Mouse (Mus musculus) myocyte (in vitro differentiated cells): ENCODE measurements around the gene Ndufaf7. TPM values are rescaled to one million over a fixed set of nuclear protein-coding genes. Genes with fewer than 3 reads are reported as not detected.
A peak's percentile ranks its signal among the peaks of the same experiment; 100 is the strongest.

ENCODE experiments used
- H3K27me3 ChIP-seq: one replicate; pipeline ENCODE4 v1.6.1; 2011; ENCODE audit not compliant: control insufficient read depth, insufficient read depth, insufficient read length
- H3K36me3 ChIP-seq: one replicate; pipeline ENCODE4 v1.6.1; 2011; ENCODE audit not compliant: control insufficient read depth, insufficient read depth
- H3K4me2 ChIP-seq: one replicate; pipeline ENCODE4 v1.6.1; 2011; ENCODE audit warnings: low read depth, control low read depth
- H3K4me3 ChIP-seq: one replicate; pipeline ENCODE4 v1.5.1; 2011; ENCODE audit warnings: mild to moderate bottlenecking, control low read depth, moderate library complexity
- H3K79me2 ChIP-seq: one replicate; pipeline ENCODE4 v1.6.1; 2011; ENCODE audit not compliant: control insufficient read depth, insufficient read depth
- H3ac ChIP-seq: one replicate; pipeline ENCODE4 v1.6.1; 2011; ENCODE audit not compliant: control insufficient read depth, insufficient read length
- CEBPB ChIP-seq: IDR thresholded peaks from 2 replicates; pipeline ENCODE4 v1.6.1; 2011; ENCODE audit warnings: mild to moderate bottlenecking, moderate library complexity; ENCODE audit not compliant: poor library complexity, insufficient read depth, severe bottlenecking
- E2F4 ChIP-seq: IDR thresholded peaks from one replicate; pipeline ENCODE4 v1.6.1; 2011; ENCODE audit warnings: mild to moderate bottlenecking, control low read depth, moderate library complexity; ENCODE audit not compliant: insufficient read depth
- MAX ChIP-seq: IDR thresholded peaks from one replicate; pipeline ENCODE4 v1.6.1; 2011; ENCODE audit warnings: low read depth, mild to moderate bottlenecking, control low read depth
- MYOD1 ChIP-seq, 3 experiments: IDR thresholded peaks; one replicate each; pipeline ENCODE4 v1.6.1; 2011; ENCODE audit warnings: control low read depth in 2 of 3, low read depth in 2 of 3, mild to moderate bottlenecking in 2 of 3, moderate library complexity in 1 of 3; ENCODE audit not compliant: insufficient read length in 2 of 3, control insufficient read depth in 1 of 3
- MYOG ChIP-seq, 3 experiments: IDR thresholded peaks; one replicate each; pipeline ENCODE4 v1.6.1; 2011; ENCODE audit warnings: control low read depth in 2 of 3, low read depth in 2 of 3, mild to moderate bottlenecking in 2 of 3; ENCODE audit not compliant: insufficient read length in 2 of 3, control insufficient read depth in 1 of 3, insufficient read depth in 1 of 3
- POLR2A ChIP-seq: IDR thresholded peaks from one replicate; pipeline ENCODE4 v1.6.1; 2011; ENCODE audit warnings: low read depth, mild to moderate bottlenecking, control low read depth, moderate library complexity; ENCODE audit not compliant: insufficient read length
- POLR2AphosphoS2 ChIP-seq: IDR thresholded peaks from one replicate; pipeline ENCODE4 v1.6.1; 2011; ENCODE audit warnings: low read depth, control low read depth; ENCODE audit not compliant: insufficient read length
- REST ChIP-seq: IDR thresholded peaks from one replicate; pipeline ENCODE4 v1.6.1; 2011; ENCODE audit warnings: mild to moderate bottlenecking, control low read depth, moderate library complexity; ENCODE audit not compliant: insufficient read depth, insufficient read length
- SRF ChIP-seq: IDR thresholded peaks from one replicate; pipeline ENCODE4 v1.6.1; 2011; ENCODE audit warnings: low read depth; ENCODE audit not compliant: control insufficient read depth, insufficient read length
- TCF12 ChIP-seq: IDR thresholded peaks from one replicate; pipeline ENCODE4 v1.6.1; 2011; ENCODE audit warnings: mild to moderate bottlenecking, control low read depth; ENCODE audit not compliant: poor library complexity, insufficient read depth, severe bottlenecking
- TCF3 ChIP-seq: IDR thresholded peaks from one replicate; pipeline ENCODE4 v1.6.1; 2011; ENCODE audit warnings: low read depth, control low read depth; ENCODE audit not compliant: insufficient read length
- USF1 ChIP-seq: IDR thresholded peaks from one replicate; pipeline ENCODE4 v1.6.1; 2011; ENCODE audit warnings: low read depth, mild to moderate bottlenecking, control low read depth, moderate library complexity
- polyA plus RNA-seq: library from polyadenylated mRNA; unstranded; fragments of >200 nt; fragmentation: generic; extraction: Trizol; gene quantifications from one replicate; pipeline ENCODE4 v1.2.1, GENCODE M21; 2012; ENCODE audit warnings: missing spikeins

Gene Ndufaf7
- polyA plus RNA-seq, 1 experiment = 17.9 TPM

- Histone ChIP-seq H3ac (no peak overlapping the region), H3K79me2 (peaks cover 67% of the 10 kb centered on the region), H3K36me3 (no peaks in the 10 kb centered on the region), H3K4me3 (no peak overlapping the region), H3K27me3 (no peaks in the 10 kb centered on the region), H3K4me2 (no peak overlapping the region)
- TF ChIP-seq MAX (no peak), TCF3 (no peak)
Observed at GRCm38 (mm10) chr17:78991549-78991948, 54.6 kb downstream of the Ndufaf7 start.

DNA sequence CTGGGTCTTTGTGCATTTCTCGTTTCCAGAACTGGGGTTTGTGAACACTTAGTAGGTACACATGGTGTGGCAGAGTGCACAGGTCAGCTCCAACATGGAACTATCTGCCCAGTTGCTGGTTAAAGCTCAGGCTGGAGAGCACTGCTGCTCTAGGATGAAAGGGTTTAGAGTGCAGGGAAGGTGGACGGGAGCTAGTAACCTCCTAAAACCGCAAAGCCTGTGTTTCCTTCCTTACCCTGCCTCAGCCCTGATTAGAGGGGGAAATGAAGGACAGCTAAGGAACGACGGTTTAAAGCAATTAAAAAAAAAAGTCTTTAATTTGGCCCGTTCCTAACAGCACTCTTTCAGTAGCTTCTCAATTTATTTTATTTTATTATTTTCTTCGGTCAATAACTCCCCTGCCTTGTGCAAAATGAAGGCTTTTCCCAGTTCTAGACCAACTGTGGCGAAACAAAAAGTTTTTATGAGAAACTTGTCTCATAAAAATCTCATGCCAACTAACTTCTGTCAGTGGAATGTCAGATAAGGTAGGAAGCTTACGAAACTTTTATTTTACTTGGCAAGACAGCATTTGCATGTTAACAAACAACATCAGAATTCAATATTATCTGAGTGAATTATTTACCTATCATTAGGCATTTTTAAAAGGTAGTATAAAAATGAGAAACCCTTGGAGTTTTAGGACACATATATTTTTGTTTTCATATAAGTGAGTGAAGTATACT, 55.5 kb downstream of the Ndufaf7 start:
- H3K4me3 ChIP-seq = no peak overlapping the region
- no peaks in the 10 kb centered on the region for H3K36me3 ChIP-seq
- TF ChIP-seq REST (no peak), POLR2AphosphoS2 (no peak), E2F4 (no peak), CEBPB (no peak), SRF (no peak), USF1 (no peak), TCF12 (no peak), TCF3 (no peak), MYOD1 (IDR thresholded peaks at IDR 0.05; ENCODE audit: control insufficient read depth in 1 of 3, insufficient read length in 2 of 3, low read depth in 2 of 3) (no peak), MAX (no peak), POLR2A (no peak), MYOG (IDR thresholded peaks at IDR 0.05; ENCODE audit: control insufficient read depth in 1 of 3, insufficient read depth in 1 of 3, insufficient read length in 2 of 3, low read depth in 2 of 3) (no peak)
- H3K4me2 ChIP-seq = no peak overlapping the region
- no peaks in the 10 kb centered on the region for H3K27me3 ChIP-seq
- peaks cover 74% of the 10 kb centered on the region for H3K79me2 ChIP-seq
- H3ac ChIP-seq = no peak overlapping the region

DNA sequence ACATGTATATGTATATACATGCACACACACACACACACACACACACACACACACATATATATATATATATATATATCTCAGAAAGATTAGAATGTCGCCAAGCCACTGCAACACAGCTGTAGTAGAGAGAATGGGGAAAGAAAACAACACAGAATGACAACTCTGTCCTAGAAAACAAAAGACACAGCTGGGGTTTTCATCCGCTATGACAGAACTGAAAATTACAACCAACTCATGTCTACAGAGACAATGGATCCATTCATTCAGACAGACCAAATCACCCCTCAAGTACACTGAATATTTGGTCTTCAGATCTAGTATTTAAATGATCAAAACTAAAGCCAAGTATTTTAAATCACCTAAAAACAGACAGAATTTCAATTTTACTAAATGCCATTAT, 56.7 kb downstream of the Ndufaf7 start:
- Histone ChIP-seq H3K4me3 (no peak overlapping the region), H3K79me2 (peaks cover 67% of the 10 kb centered on the region), H3ac (no peak overlapping the region), H3K36me3 (no peaks in the 10 kb centered on the region), H3K4me2 (peak overlapping the region; percentile 88), H3K27me3 (no peaks in the 10 kb centered on the region)
- no peak for TF ChIP-seq MAX
- TF ChIP-seq POLR2AphosphoS2 = no peak
- TF ChIP-seq MYOD1 (IDR thresholded peaks at IDR 0.05; ENCODE audit: control insufficient read depth in 1 of 3, insufficient read length in 2 of 3, low read depth in 2 of 3) = no peak
- no peak for TF ChIP-seq TCF3
- TF ChIP-seq SRF = no peak
- no peak for TF ChIP-seq REST
- no peak for TF ChIP-seq MYOG (IDR thresholded peaks at IDR 0.05; ENCODE audit: control insufficient read depth in 1 of 3, insufficient read depth in 1 of 3, insufficient read length in 2 of 3, low read depth in 2 of 3)
- TF ChIP-seq USF1 = no peak
- TF ChIP-seq TCF12 = no peak
- TF ChIP-seq CEBPB = no peak
- TF ChIP-seq E2F4 = no peak

- H3K4me3 ChIP-seq = no peak overlapping the region
- no peak overlapping the region for H3ac ChIP-seq
- H3K4me2 ChIP-seq = peak overlapping the region; percentile 88
- TF ChIP-seq SRF (no peak), POLR2AphosphoS2 (no peak)
- H3K36me3 ChIP-seq = no peaks in the 10 kb centered on the region
- peaks cover 64% of the 10 kb centered on the region for H3K79me2 ChIP-seq
- H3K27me3 ChIP-seq = no peaks in the 10 kb centered on the region
Observed at GRCm38 (mm10) chr17:78994382-78994781, 57.4 kb downstream of the Ndufaf7 start.

DNA sequence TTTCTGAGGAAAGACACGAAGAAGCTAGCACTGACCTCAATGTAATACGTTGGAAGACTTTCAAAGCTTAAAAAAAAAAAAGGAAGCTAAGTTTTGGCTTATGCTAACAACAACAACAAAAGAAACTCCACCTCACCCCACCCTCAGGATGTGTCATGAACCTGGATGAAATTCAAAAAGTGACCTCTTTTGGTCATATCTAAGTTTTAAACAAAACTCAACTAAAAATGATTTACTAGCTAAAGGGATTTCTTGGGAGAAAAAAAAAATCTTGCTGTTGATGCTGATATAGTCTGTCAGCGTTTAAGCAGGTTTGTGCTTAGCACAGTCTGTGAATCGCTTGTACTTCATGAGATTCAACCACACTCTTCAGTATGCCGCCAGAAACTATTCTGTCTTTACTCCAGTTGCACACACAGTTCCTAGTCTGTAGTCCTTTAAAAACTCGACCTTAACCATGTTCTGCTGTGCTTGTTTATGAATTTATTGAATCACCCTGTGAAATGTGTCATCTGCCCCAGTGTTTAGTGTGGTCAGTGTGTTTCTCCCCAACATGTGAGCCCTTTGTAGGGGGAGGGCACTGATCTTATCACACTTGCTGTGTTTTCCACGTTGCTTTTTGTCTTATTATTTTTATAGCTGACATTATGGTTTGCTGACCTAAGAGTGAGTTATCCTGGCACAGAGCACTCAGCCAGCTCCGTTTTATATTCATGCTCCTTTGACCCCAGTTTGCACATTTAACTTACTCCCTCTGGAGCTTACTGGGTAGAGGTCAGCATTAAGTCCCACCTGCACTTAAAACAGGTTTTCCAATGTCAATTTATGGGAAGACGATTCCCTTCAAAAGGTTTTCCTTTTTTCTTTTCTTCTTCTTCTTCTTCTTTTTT, 58.2 kb downstream of the Ndufaf7 start:
- no peak for TF ChIP-seq MYOD1 (IDR thresholded peaks at IDR 0.05; ENCODE audit: control insufficient read depth in 1 of 3, insufficient read length in 2 of 3, low read depth in 2 of 3)
- no peak for TF ChIP-seq MAX
- 0 out of 2 replicates have a peak, but pooled peaks have one; percentile 22 for TF ChIP-seq CEBPB
- no peak for TF ChIP-seq USF1
- TF ChIP-seq POLR2AphosphoS2 = no peak
- TF ChIP-seq MYOG (IDR thresholded peaks at IDR 0.05; ENCODE audit: control insufficient read depth in 1 of 3, insufficient read depth in 1 of 3, insufficient read length in 2 of 3, low read depth in 2 of 3) = no peak
- peak; percentile 13 for TF ChIP-seq TCF12
- Histone ChIP-seq H3K27me3 (no peaks in the 10 kb centered on the region), H3K79me2 (peaks cover 67% of the 10 kb centered on the region)

More for the DNA sequence above, 58.2 kb downstream of the Ndufaf7 start:
- Histone ChIP-seq H3K4me3 (no peak overlapping the region), H3ac (no peak overlapping the region), H3K4me2 (peak overlapping the region; percentile 88), H3K36me3 (no peaks in the 10 kb centered on the region)

Other genes starting within 250 kb of the Ndufaf7 start
- 4.0 TPM for gene Strn, start 199.9 kb upstream of the Ndufaf7 start, polyA plus RNA-seq
- 11.8 TPM for gene Heatr5b, start 101.8 kb upstream of the Ndufaf7 start, polyA plus RNA-seq
- gene Gpatch11, start 101.6 kb upstream of the Ndufaf7 start, polyA plus RNA-seq = 16.6 TPM
- 1.9 TPM for gene Eif2ak2, start 54.6 kb upstream of the Ndufaf7 start, polyA plus RNA-seq
- 0.06 TPM for gene Sult6b1, start 30.1 kb upstream of the Ndufaf7 start, polyA plus RNA-seq
- gene Cebpzos, start 20.6 kb upstream of the Ndufaf7 start, polyA plus RNA-seq = 25.3 TPM
- gene Cebpz, start 70 bp upstream of the Ndufaf7 start, polyA plus RNA-seq = 9.7 TPM
- gene Prkd3, start 83.7 kb downstream of the Ndufaf7 start, polyA plus RNA-seq = 11.4 TPM
- 1.1 TPM for gene Qpct, start 114.8 kb downstream of the Ndufaf7 start, polyA plus RNA-seq